8 mouse cellular contexts compared by ENCODE assay signal in the genomic region with DNA sequence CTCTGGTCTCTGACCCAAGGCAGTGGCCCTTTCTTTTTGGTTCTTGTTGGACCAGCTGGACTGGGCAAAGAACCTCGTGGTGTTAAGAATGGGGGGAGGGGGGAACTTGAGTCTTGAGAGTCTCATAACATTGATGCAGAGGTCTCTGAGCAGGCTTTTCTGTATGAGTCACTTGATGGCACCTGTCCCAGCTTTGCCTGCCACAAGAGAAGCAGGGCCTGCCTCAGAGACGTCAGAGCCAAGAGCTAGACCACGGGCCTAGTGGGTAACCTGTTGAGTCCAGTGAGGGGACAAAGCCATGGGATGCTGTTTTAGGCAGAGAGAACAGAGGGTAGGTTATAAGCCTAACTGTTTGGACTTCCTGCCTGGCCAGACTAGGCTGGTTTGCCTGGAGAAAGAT. TPM values are rescaled to one million over a fixed set of nuclear protein-coding genes. Genes with fewer than 3 reads are reported as not detected.
A peak's percentile ranks its signal among the peaks of the same experiment; 100 is the strongest.
DNase-seq lines count a peak whose midpoint lies in the region; ATAC-seq and TF ChIP-seq lines count a peak whose summit lies in the region.

No protein-coding gene starts in this region.

- H3K36me3 ChIP-seq in CH12.LX (replicated peaks in 1 of 2; ENCODE audit: control insufficient read depth in 1 of 2, insufficient read depth in 1 of 2, low read length in 1 of 2), result peaks cover 48 to 53% of the 10 kb centered on the region in 2 experiments
- peaks cover 32% of the 10 kb centered on the region for H3K36me3 ChIP-seq in heart, embryonic 16.5 days (ENCODE audit: control insufficient read depth, insufficient read depth)
- peaks cover 53% of the 10 kb centered on the region for H3K36me3 ChIP-seq in liver, embryonic 15.5 days (replicated peaks)
- H3K36me3 ChIP-seq in neural tube, embryonic 15.5 days, result peaks cover 36% of the 10 kb centered on the region

- H3K27ac ChIP-seq in CH12.LX (ENCODE audit: insufficient read depth, low read depth), result peak overlapping the region; percentile 33; the same call in 1 of the 2 replicates
- H3K27ac ChIP-seq in heart, embryonic 16.5 days (ENCODE audit: low read length), result peak overlapping the region; percentile 68
- peak overlapping the region; percentile 83 for H3K27ac ChIP-seq in liver, embryonic 15.5 days (replicated peaks)
- H3K27ac ChIP-seq in neural tube, embryonic 15.5 days (replicated peaks), result peak overlapping the region; percentile 99

- H3K9me3 ChIP-seq in CH12.LX (replicated peaks; ENCODE audit: low read length), result no peaks in the 10 kb centered on the region
- H3K9me3 ChIP-seq in heart, embryonic 16.5 days (replicated peaks; ENCODE audit: control insufficient read depth, low read length), result no peaks in the 10 kb centered on the region
- no peaks in the 10 kb centered on the region for H3K9me3 ChIP-seq in liver, embryonic 15.5 days (replicated peaks)
- H3K9me3 ChIP-seq in neural tube, embryonic 15.5 days (replicated peaks), result no peaks in the 10 kb centered on the region

- in situ Hi-C loops in CH12.LX (cut with MboI; ENCODE audit: low pct_ligation_motif_present, low pct_unique_long_range_greater_than_20kb, low sequenced_read_pairs), result loop anchor here (5.0 kb wide), 1 partner anchor 48 kb away; no protein-coding TSS in a partner anchor

- TF ChIP-seq POLR2A in CH12.LX (IDR thresholded peaks at IDR 0.05; ENCODE audit: low read depth, low read length), result no peak

- no peak for TF ChIP-seq CTCF in CH12.LX (conservative IDR thresholded peaks at IDR 0.05 in 1 of 2, IDR thresholded peaks at IDR 0.05 in 1 of 2; ENCODE audit: low read depth in 2 of 2, low read length in 2 of 2)

- DNase-seq in cerebellum, adult 11 months, result peak; percentile 56
- no peak for DNase-seq in CH12.LX (ENCODE audit: extremely low read depth)
- peak; percentile 66 to 72 for DNase-seq in cerebellum, postnatal 14 days
- no peak for DNase-seq in embryo, embryonic 10.5 days (ENCODE audit: low spot score)

- no peak for TF ChIP-seq EP300 in CH12.LX (IDR thresholded peaks at IDR 0.05; ENCODE audit: low read length)

- dilution Hi-C loops in CH12.LX (cut with MboI; ENCODE audit: extremely low pct_ligation_motif_present, extremely low pct_unique_long_range_greater_than_20kb, low sequenced_read_pairs), result no loop called here

- peak overlapping the region; percentile 85 for H3K4me2 ChIP-seq in CH12.LX (ENCODE audit: insufficient read depth, low read depth, poor library complexity, severe bottlenecking)
- H3K4me2 ChIP-seq in heart, embryonic 16.5 days (ENCODE audit: low read depth, low read length), result peak overlapping the region; percentile 96
- peak overlapping the region; percentile 93 for H3K4me2 ChIP-seq in liver, embryonic 15.5 days
- H3K4me2 ChIP-seq in neural tube, embryonic 15.5 days, result peak overlapping the region; percentile 99

- H3K4me3 ChIP-seq in CH12.LX (replicated peaks in 1 of 3; ENCODE audit: low read depth in 2 of 3, low read length in 2 of 3, poor library complexity in 1 of 3), result peak overlapping the region; percentile 68 to 94 (median 92)
- peak overlapping the region; percentile 81 for H3K4me3 ChIP-seq in heart, embryonic 16.5 days (ENCODE audit: low read length)
- H3K4me3 ChIP-seq in liver, embryonic 15.5 days (replicated peaks), result peak overlapping the region; percentile 70
- H3K4me3 ChIP-seq in neural tube, embryonic 15.5 days (replicated peaks), result peak overlapping the region; percentile 76

- no peaks in the 10 kb centered on the region for H3K27me3 ChIP-seq in CH12.LX (replicated peaks)
- no peaks in the 10 kb centered on the region for H3K27me3 ChIP-seq in heart, embryonic 16.5 days (ENCODE audit: control insufficient read depth, insufficient read depth, low read length)
- H3K27me3 ChIP-seq in liver, embryonic 15.5 days, result no peaks in the 10 kb centered on the region
- no peaks in the 10 kb centered on the region for H3K27me3 ChIP-seq in neural tube, embryonic 15.5 days (replicated peaks)

- H3K4me1 ChIP-seq in CH12.LX (ENCODE audit: control insufficient read depth in 1 of 2, insufficient read depth in 2 of 2), result peaks cover 16 to 51% of the 10 kb centered on the region in 2 experiments
- peaks cover 62% of the 10 kb centered on the region for H3K4me1 ChIP-seq in heart, embryonic 16.5 days (ENCODE audit: control insufficient read depth, insufficient read depth, low read length)
- peaks cover 96% of the 10 kb centered on the region for H3K4me1 ChIP-seq in liver, embryonic 15.5 days (replicated peaks)
- H3K4me1 ChIP-seq in neural tube, embryonic 15.5 days, result peaks cover 74% of the 10 kb centered on the region

- 5% methylated on average over 3 of the region's 3 CpGs for WGBS in heart, embryonic 16.5 days
- 10% methylated on average over 3 of the region's 3 CpGs for WGBS in liver, embryonic 15.5 days (ENCODE audit: insufficient replicate concordance)
- 5% methylated on average over 3 of the region's 3 CpGs for WGBS in neural tube, embryonic 15.5 days

- ATAC-seq in cerebellum, adult (ENCODE audit: insufficient number of reproducible peaks, low FRiP score, low TSS enrichment), result no peak
- no peak for ATAC-seq in heart, embryonic 16.5 days (replicated peaks; ENCODE audit: extremely low read depth, insufficient read depth, low FRiP score)
- no peak for ATAC-seq in liver, embryonic 15.5 days (ENCODE audit: insufficient read depth)
- no peak for ATAC-seq in neural tube, embryonic 15.5 days (ENCODE audit: low FRiP score)

- H3K9ac ChIP-seq in CH12.LX (ENCODE audit: insufficient read depth, low read depth), result peak overlapping the region; percentile 68
- H3K9ac ChIP-seq in heart, embryonic 16.5 days (ENCODE audit: low read length), result peak overlapping the region; percentile 80
- peak overlapping the region; percentile 73 for H3K9ac ChIP-seq in liver, embryonic 15.5 days
- H3K9ac ChIP-seq in neural tube, embryonic 15.5 days (replicated peaks), result peak overlapping the region; percentile 67

- no peak for TF ChIP-seq RAD21 in CH12.LX (IDR thresholded peaks at IDR 0.05; ENCODE audit: low read depth, low read length)

- peaks cover 61% of the 10 kb centered on the region for H3K79me2 ChIP-seq in CH12.LX (replicated peaks; ENCODE audit: control insufficient read depth, extremely low read depth, insufficient read depth, poor library complexity, severe bottlenecking)

TF ChIP-seq in CH12.LX, 34 proteins besides CTCF, POLR2A, EP300 and RAD21:
- TF ChIP-seq NELFE (IDR thresholded peaks at IDR 0.05; ENCODE audit: low read depth, low read length) (no peak), IRF4 (IDR thresholded peaks at IDR 0.05; ENCODE audit: low read depth, low read length) (no peak), SMC3 (IDR thresholded peaks at IDR 0.05; ENCODE audit: low read depth, low read length) (no peak), UBTF (IDR thresholded peaks at IDR 0.05; ENCODE audit: low read depth, low read length) (no peak)

RNA-seq across cellular contexts. Expression of gene Scd2, which starts 1.8 kb away (rescaled TPM):
- total RNA-seq in CH12.LX (2012; rRNA removed) (204 and 212 TPM in 2 replicates), CH12.LX (2014; rRNA removed) (123 and 205 TPM in 2 replicates)
- polyA plus RNA-seq in CH12.LX (2012; ENCODE audit: insufficient read length, low read depth), result 274 and 408 TPM in 2 replicates
- polyA plus RNA-seq in heart, embryonic 16.5 days (2015; fragmentation: Nextera tagmentation; extraction: Ambion mirVana), result 134 and 148 TPM in 2 replicates
- 108 and 124 TPM in 2 replicates for polyA plus RNA-seq in liver, embryonic 15.5 days (2015; fragmentation: Nextera tagmentation; extraction: Ambion mirVana)
- polyA plus RNA-seq in neural tube, embryonic 15.5 days (2015; fragmentation: Nextera tagmentation; extraction: Ambion mirVana), result 256 and 264 TPM in 2 replicates

RNA-seq across cellular contexts. Expression of gene Scd4, which starts 37.6 kb away (rescaled TPM):
- total RNA-seq in CH12.LX (2012; rRNA removed), result 0.08 TPM in 1 of 2 replicates, not detected in the other
- 0.18 TPM in 1 of 2 replicates, not detected in the other for total RNA-seq in CH12.LX (2014; rRNA removed)
- 0.10 and 0.11 TPM in 2 replicates for polyA plus RNA-seq in CH12.LX (2012; ENCODE audit: insufficient read length, low read depth)
- polyA plus RNA-seq in heart, embryonic 16.5 days (2015; fragmentation: Nextera tagmentation; extraction: Ambion mirVana), result 4.4 and 4.8 TPM in 2 replicates
- polyA plus RNA-seq in liver, embryonic 15.5 days (2015; fragmentation: Nextera tagmentation; extraction: Ambion mirVana), result 0.03 TPM in 1 of 2 replicates, not detected in the other
- 0.09 and 0.15 TPM in 2 replicates for polyA plus RNA-seq in neural tube, embryonic 15.5 days (2015; fragmentation: Nextera tagmentation; extraction: Ambion mirVana)

Comparison
In these comparisons a context has a peak if more than half of its experiments do, and no peak if none do; other contexts are left out.
1. DNase-seq: peak in cerebellum, adult 11 months (single experiment) and cerebellum, postnatal 14 days (2 of 2); none in CH12.LX (single experiment) and embryo, embryonic 10.5 days (single experiment).
2. H3K27ac ChIP-seq: peak in every context shown above with its lines; median percentile 99 in neural tube, embryonic 15.5 days; 83 in liver, embryonic 15.5 days; 68 in heart, embryonic 16.5 days; 33 in CH12.LX.
3. Peak in every context shown above with its lines, with median percentiles within 50 percentile points of each other: H3K4me2 ChIP-seq, H3K4me3 ChIP-seq and H3K9ac ChIP-seq.